Mouse (Mus musculus): Measurements from ENCODE around the gene Tyr. TPM values are rescaled to one million over a fixed set of nuclear protein-coding genes. Genes with fewer than 3 reads are reported as not detected.

Tyr gene
- polyA plus RNA-seq, 1 experiment from 2014 or later = 0.16 TPM

Other genes with a start within 250 kb of the Tyr start
- 2.5 and 3.6 TPM in 2 replicates for gene Nox4, start 247.4 kb downstream of the Tyr start, polyA plus RNA-seq (2014; fragmentation: Nextera tagmentation; extraction: Ambion mirVana)
- gene Grm5, start 90.7 kb upstream of the Tyr start, polyA plus RNA-seq (2014; fragmentation: Nextera tagmentation; extraction: Ambion mirVana) = 0.54 and 0.64 TPM in 2 replicates